Mouse (Mus musculus): ENCODE measurements around the gene Rap2c. TPM values are rescaled to one million over a fixed set of nuclear protein-coding genes. Genes with fewer than 3 reads are reported as not detected.
A peak's percentile ranks its signal among the peaks of the same experiment; 100 is the strongest.

The Rap2c gene
- polyA plus RNA-seq (2014; fragmentation: Nextera tagmentation; extraction: Ambion mirVana): 20.5 and 21.2 TPM in 2 replicates

DNA sequence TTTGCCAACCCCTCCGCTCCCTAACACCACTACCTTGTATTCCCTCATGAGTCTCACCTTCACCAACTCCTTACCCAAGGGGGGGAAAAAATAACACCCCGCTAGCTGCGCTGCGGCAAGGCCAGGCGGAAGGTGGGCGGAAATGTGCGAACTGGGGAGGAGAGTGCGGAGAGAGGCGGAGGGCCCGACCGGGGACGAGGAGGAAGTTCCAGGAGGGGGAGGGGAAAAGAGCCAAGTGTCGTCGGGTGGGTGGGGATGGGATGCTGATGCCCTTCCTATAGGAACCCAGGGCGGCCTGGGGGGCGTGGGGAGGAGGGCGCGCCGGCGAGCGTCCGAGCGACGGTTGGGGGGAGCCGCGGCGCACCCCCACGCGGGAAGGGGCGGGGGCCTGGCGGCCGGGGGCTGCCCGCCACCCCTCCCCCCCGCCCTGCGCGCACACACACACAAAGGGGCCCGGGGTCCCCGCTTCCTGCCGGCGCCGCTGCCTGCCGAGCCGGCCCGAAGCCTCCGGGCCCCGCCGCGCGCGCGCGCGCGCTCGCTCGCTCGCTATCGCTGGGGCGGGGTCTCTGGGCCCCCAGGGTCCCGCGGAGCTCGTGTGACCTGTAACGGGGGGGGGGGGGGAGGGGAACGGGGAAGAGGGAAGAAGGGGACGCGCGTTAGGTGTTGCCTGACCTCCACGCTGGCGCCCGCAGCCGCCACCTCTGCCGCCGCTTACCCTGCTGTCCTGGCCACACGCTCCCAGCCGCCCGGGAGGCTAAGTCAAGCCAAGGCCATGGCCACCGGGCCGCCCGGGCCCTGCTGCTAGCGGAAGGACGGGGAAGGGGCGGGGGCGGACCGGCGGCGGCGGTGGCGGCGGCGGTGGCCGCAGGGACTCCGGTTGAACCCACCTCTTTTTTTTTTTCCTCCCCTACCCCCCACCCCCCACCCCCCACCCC lies at the start of gene Rap2c:
Gene Rap2c (minus strand): TSS at position 168 of the 935 bp plus-strand sequence.
- no peaks in the 10 kb centered on the region for H3K9me3 ChIP-seq (ENCODE audit: control insufficient read depth, low read length)
- H3K4me3 ChIP-seq (ENCODE audit: control insufficient read depth in 1 of 2, insufficient read depth in 1 of 2, low read depth in 1 of 2, low read length in 2 of 2): peak within 1 kb of the TSS; percentile 59 to 94
- peak; percentile 82 for ATAC-seq (ENCODE audit: insufficient number of reproducible peaks, insufficient read depth, low FRiP score, low read depth)
- H3K36me3 ChIP-seq (ENCODE audit: control insufficient read depth, insufficient read depth, low read length): peaks cover 18% of the 10 kb centered on the region
- H3K4me1 ChIP-seq (ENCODE audit: control insufficient read depth in 2 of 2, insufficient read depth in 2 of 2, low read length in 2 of 2): peaks cover 4% of the 10 kb centered on the region in 2 experiments; a peak in 3 of 4 replicates
- peak within 1 kb of the TSS; percentile 89 for H3K9ac ChIP-seq (ENCODE audit: low read length)
- H3K4me2 ChIP-seq (ENCODE audit: low read length): peak within 1 kb of the TSS; percentile 68
- WGBS: 29% methylated on average over 39 of the region's 92 CpGs
- H3K27ac ChIP-seq (replicated peaks in 1 of 2; ENCODE audit: control insufficient read depth in 1 of 2, insufficient read depth in 1 of 2, low read depth in 2 of 2, low read length in 2 of 2): peak within 1 kb of the TSS; percentile 97 to 98
- no peaks in the 10 kb centered on the region for H3K27me3 ChIP-seq (ENCODE audit: control insufficient read depth, insufficient read depth, low read length)

DNA sequence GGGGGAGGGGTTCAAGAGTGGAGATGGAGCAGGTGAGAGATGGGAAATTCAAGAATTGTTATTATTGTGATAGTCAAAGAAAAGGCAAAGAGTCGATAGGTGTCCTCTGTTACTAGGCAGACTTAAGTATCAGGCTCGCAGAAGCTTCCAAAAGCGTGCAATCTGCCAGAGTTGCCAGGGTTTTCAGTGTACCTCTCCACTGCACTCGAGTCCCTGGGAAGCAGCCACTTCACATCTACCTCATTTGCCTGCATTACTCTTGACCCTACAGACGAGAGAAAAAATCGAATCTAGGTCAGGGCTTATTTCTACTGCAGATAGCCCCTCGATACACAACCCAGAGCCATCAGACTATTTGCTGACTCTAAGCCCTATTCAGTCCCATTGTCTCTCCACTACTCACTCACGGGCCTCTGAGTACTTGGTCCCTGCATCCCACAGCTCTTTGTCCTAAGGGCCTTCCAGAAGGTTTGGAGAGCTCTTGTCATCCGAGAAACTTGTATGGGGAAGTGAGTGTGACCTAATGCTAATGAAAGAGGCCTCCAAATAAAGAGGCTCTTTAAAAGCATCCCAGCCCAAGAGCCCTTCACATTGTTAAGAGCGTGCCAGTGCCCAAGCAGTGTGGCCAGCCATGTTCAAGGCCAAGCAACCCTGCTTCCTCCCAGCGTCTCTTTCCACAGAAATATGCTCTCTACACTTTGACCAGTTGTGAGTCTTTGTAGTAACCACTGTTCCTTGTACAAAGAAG lies 48.9 kb upstream of the Rap2c start:
- Histone ChIP-seq H3K4me3 (ENCODE audit: control insufficient read depth in 1 of 2, insufficient read depth in 1 of 2, low read depth in 1 of 2, low read length in 2 of 2) (no peak overlapping the region), H3K36me3 (ENCODE audit: control insufficient read depth, insufficient read depth, low read length) (no peaks in the 10 kb centered on the region), H3K4me1 (ENCODE audit: control insufficient read depth in 2 of 2, insufficient read depth in 2 of 2, low read length in 2 of 2) (no peaks in the 10 kb centered on the region), H3K4me2 (ENCODE audit: low read length) (no peak overlapping the region), H3K9ac (ENCODE audit: low read length) (no peak overlapping the region), H3K27me3 (ENCODE audit: control insufficient read depth, insufficient read depth, low read length) (no peaks in the 10 kb centered on the region), H3K9me3 (ENCODE audit: control insufficient read depth, low read length) (no peaks in the 10 kb centered on the region), H3K27ac (replicated peaks in 1 of 2; ENCODE audit: control insufficient read depth in 1 of 2, insufficient read depth in 1 of 2, low read depth in 2 of 2, low read length in 2 of 2) (no peak overlapping the region)
- no peak for ATAC-seq (ENCODE audit: insufficient number of reproducible peaks, insufficient read depth, low FRiP score, low read depth)
- WGBS: 57% methylated on average over 11 of the region's 11 CpGs

DNA sequence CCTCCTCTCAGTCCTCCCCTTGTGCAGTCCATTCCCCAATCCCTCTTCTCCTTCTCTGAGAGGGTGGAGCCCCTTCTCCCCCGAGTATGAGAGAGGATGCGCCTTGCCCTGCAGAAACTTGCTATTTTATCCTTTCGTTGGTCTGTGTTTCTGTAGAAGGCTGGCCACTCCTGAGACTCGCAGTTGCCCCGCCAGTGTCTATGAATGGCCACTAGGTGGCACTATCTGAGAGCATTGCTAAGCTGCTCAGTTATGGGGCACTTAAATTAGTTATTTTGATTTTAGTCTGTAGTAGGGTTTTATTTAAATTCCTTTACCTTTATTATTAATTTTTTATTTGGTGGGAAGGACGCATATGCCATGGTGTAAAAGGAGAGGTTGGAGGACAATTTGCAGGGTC lies 48.0 kb upstream of the Rap2c start:
- no peaks in the 10 kb centered on the region for H3K9me3 ChIP-seq (ENCODE audit: control insufficient read depth, low read length)
- 0 out of 2 replicates have a peak overlapping the region, but pooled peaks have one; percentile 3 for H3K4me2 ChIP-seq (ENCODE audit: low read length)
- no peak overlapping the region for H3K4me3 ChIP-seq (ENCODE audit: control insufficient read depth in 1 of 2, insufficient read depth in 1 of 2, low read depth in 1 of 2, low read length in 2 of 2)
- WGBS: 14% methylated on average over 6 of the region's 6 CpGs
- H3K27ac ChIP-seq (replicated peaks in 1 of 2; ENCODE audit: control insufficient read depth in 1 of 2, insufficient read depth in 1 of 2, low read depth in 2 of 2, low read length in 2 of 2): no peak overlapping the region
- no peaks in the 10 kb centered on the region for H3K36me3 ChIP-seq (ENCODE audit: control insufficient read depth, insufficient read depth, low read length)
- H3K27me3 ChIP-seq (ENCODE audit: control insufficient read depth, insufficient read depth, low read length): no peaks in the 10 kb centered on the region
- no peak overlapping the region for H3K9ac ChIP-seq (ENCODE audit: low read length)
- H3K4me1 ChIP-seq (ENCODE audit: control insufficient read depth in 2 of 2, insufficient read depth in 2 of 2, low read length in 2 of 2): no peaks in the 10 kb centered on the region
- ATAC-seq (ENCODE audit: insufficient number of reproducible peaks, insufficient read depth, low FRiP score, low read depth): no peak

DNA sequence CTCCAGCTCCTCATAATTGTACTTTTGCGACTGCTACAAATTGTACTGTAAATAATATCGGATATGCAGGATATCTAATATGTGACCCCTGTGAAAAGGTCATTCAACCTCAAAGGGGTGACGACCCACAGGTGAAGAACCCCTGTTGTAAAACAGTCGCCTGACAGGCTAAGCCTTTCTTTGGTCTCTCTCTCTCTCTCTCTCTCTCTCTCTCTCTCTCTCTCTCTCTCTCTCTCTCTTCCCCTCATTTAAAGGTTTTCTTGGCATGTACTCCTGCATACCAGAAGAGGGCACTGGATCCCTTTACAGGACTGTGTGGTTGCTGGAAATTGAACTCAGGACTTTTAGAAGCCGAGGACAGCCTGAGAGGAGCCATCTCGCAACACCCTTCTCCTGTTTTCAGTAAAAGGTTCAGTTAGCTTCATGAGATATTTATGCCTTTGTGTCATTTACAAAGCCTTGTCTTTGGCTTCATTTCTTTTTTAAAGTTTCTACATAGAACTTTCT lies 47.4 kb upstream of the Rap2c start:
- Histone ChIP-seq H3K9me3 (ENCODE audit: control insufficient read depth, low read length) (no peaks in the 10 kb centered on the region), H3K36me3 (ENCODE audit: control insufficient read depth, insufficient read depth, low read length) (no peaks in the 10 kb centered on the region), H3K4me3 (ENCODE audit: control insufficient read depth in 1 of 2, insufficient read depth in 1 of 2, low read depth in 1 of 2, low read length in 2 of 2) (no peak overlapping the region), H3K27ac (replicated peaks in 1 of 2; ENCODE audit: control insufficient read depth in 1 of 2, insufficient read depth in 1 of 2, low read depth in 2 of 2, low read length in 2 of 2) (no peak overlapping the region), H3K4me2 (ENCODE audit: low read length) (no peak overlapping the region), H3K4me1 (ENCODE audit: control insufficient read depth in 2 of 2, insufficient read depth in 2 of 2, low read length in 2 of 2) (no peaks in the 10 kb centered on the region), H3K27me3 (ENCODE audit: control insufficient read depth, insufficient read depth, low read length) (no peaks in the 10 kb centered on the region), H3K9ac (ENCODE audit: low read length) (no peak overlapping the region)
- no peak for ATAC-seq (ENCODE audit: insufficient number of reproducible peaks, insufficient read depth, low FRiP score, low read depth)
- 62% methylated on average over 6 of the region's 6 CpGs for WGBS

DNA sequence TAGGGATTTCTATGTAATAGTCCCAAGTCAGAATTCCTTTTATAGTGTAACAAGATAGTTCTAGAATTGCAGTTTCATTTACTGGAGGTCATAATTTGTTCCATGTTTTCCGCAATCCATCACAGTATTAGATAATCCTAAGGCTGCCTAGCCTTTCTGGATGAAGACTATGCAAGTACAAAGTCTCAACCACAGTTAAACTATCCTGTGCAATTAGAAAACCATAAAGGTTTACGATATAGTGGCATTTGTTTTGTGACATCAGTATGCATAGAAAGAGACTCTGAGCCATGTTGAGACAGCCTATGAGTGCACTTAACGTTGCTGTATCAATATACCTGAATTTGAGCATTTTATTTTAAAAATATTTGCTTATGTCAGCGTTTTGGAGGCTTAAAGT lies 42.4 kb upstream of the Rap2c start:
- Histone ChIP-seq H3K4me1 (ENCODE audit: control insufficient read depth in 2 of 2, insufficient read depth in 2 of 2, low read length in 2 of 2) (no peaks in the 10 kb centered on the region), H3K27ac (replicated peaks in 1 of 2; ENCODE audit: control insufficient read depth in 1 of 2, insufficient read depth in 1 of 2, low read depth in 2 of 2, low read length in 2 of 2) (no peak overlapping the region), H3K4me3 (ENCODE audit: control insufficient read depth in 1 of 2, insufficient read depth in 1 of 2, low read depth in 1 of 2, low read length in 2 of 2) (no peak overlapping the region), H3K27me3 (ENCODE audit: control insufficient read depth, insufficient read depth, low read length) (no peaks in the 10 kb centered on the region), H3K4me2 (ENCODE audit: low read length) (no peak overlapping the region), H3K9ac (ENCODE audit: low read length) (no peak overlapping the region), H3K9me3 (ENCODE audit: control insufficient read depth, low read length) (no peaks in the 10 kb centered on the region), H3K36me3 (ENCODE audit: control insufficient read depth, insufficient read depth, low read length) (no peaks in the 10 kb centered on the region)
- WGBS: 54% methylated on average over 4 of the region's 4 CpGs
- no peak for ATAC-seq (ENCODE audit: insufficient number of reproducible peaks, insufficient read depth, low FRiP score, low read depth)

DNA sequence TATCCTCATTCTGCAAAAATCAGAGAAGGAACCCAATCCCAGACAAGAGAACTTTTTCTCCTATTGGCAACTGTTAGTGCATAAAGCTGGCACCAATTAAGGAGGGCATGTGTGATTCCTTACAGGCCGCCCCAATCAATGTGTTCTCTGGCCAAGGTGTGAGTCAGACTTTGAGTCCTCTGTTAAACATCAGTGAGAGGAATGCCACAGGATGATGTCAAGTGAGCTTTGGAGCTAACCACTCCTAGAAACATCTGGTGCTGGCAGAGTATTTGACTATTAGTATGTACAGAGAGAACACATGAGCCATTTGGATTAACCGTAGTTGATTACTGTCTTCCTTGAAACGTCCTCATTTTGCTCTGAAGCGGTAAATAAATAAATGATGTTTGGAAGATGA lies 40.9 kb upstream of the Rap2c start:
- Histone ChIP-seq H3K4me1 (ENCODE audit: control insufficient read depth in 2 of 2, insufficient read depth in 2 of 2, low read length in 2 of 2) (no peaks in the 10 kb centered on the region), H3K27me3 (ENCODE audit: control insufficient read depth, insufficient read depth, low read length) (no peaks in the 10 kb centered on the region), H3K36me3 (ENCODE audit: control insufficient read depth, insufficient read depth, low read length) (no peaks in the 10 kb centered on the region), H3K4me2 (ENCODE audit: low read length) (no peak overlapping the region), H3K9ac (ENCODE audit: low read length) (no peak overlapping the region), H3K4me3 (ENCODE audit: control insufficient read depth in 1 of 2, insufficient read depth in 1 of 2, low read depth in 1 of 2, low read length in 2 of 2) (no peak overlapping the region), H3K9me3 (ENCODE audit: control insufficient read depth, low read length) (no peaks in the 10 kb centered on the region), H3K27ac (replicated peaks in 1 of 2; ENCODE audit: control insufficient read depth in 1 of 2, insufficient read depth in 1 of 2, low read depth in 2 of 2, low read length in 2 of 2) (no peak overlapping the region)
- WGBS: 77% methylated on average over 4 of the region's 4 CpGs
- no peak for ATAC-seq (ENCODE audit: insufficient number of reproducible peaks, insufficient read depth, low FRiP score, low read depth)

DNA sequence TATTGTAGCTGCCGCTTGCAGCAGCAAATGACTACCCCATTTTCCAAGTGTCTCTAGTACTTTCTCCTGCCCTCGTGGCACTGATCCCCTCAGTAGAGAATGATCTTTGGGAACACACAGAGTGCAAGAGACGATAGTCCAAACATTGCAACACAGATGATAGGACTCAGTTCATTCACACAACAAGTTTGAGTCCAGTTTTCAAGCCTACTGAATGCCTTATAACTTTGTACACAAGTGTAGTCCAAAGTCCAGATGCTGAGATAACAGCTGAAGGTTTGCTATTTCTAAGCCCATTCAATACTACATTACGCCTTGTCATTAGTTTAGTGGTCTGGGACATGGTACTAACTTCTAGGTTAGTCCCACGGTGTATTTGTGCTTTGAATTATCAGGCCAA lies 40.5 kb upstream of the Rap2c start:
- Histone ChIP-seq H3K4me3 (ENCODE audit: control insufficient read depth in 1 of 2, insufficient read depth in 1 of 2, low read depth in 1 of 2, low read length in 2 of 2) (no peak overlapping the region), H3K27me3 (ENCODE audit: control insufficient read depth, insufficient read depth, low read length) (no peaks in the 10 kb centered on the region), H3K36me3 (ENCODE audit: control insufficient read depth, insufficient read depth, low read length) (no peaks in the 10 kb centered on the region), H3K9ac (ENCODE audit: low read length) (no peak overlapping the region), H3K27ac (replicated peaks in 1 of 2; ENCODE audit: control insufficient read depth in 1 of 2, insufficient read depth in 1 of 2, low read depth in 2 of 2, low read length in 2 of 2) (no peak overlapping the region), H3K9me3 (ENCODE audit: control insufficient read depth, low read length) (no peaks in the 10 kb centered on the region), H3K4me1 (ENCODE audit: control insufficient read depth in 2 of 2, insufficient read depth in 2 of 2, low read length in 2 of 2) (no peaks in the 10 kb centered on the region), H3K4me2 (ENCODE audit: low read length) (no peak overlapping the region)
- 80% methylated on average over 5 of the region's 5 CpGs for WGBS
- no peak for ATAC-seq (ENCODE audit: insufficient number of reproducible peaks, insufficient read depth, low FRiP score, low read depth)
